Mouse (Mus musculus) mesoderm, embryonic 11.5 days (tissue): ENCODE results near the gene Blvrb.
A peak's percentile ranks its signal among the peaks of the same experiment; 100 is the strongest.

ENCODE experiments used
- DNase-seq: peaks from one replicate; pipeline ENCODE4 v3.0.0-alpha.2; 2012; ENCODE audit warnings: low read depth, low spot score

The Blvrb gene

DNA sequence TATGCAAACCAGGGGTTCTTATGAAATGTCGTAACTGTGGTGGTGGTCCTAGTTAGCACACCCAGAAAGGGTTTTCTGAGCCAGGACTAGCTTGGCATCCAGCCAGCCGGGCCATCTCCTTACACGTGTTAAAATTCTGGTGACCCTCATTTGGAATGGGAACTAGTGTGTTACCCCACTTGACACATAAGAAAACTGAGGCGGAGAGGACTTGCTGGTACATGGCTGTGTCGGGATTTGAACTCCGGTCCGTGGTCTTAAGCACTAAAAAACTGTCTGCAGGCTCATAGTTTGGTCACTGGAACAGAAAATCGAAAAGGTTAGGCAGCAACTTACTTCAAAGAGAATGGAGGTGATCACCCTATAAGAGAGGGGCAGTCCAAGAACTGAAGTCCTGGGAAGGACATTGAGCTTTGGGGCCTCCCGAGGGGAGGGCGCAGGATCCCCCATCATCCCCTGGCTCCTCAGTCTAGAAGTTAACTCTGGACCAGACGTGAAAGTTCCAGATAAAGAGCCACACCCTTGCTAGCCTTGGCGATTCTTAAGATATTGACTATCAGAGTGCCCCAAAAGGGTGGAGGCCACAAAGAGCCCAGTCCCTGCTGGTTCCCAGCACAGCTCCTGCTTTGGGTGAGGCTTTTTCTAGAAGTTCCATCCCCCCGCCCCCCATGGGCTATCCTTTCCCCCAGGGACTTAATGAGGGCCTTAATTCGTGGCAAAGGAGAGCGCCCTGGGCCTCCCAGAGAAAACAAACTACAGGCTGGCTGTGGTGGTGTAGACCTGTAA is 836 bp downstream of the Blvrb start:
- no peak for DNase-seq

DNA sequence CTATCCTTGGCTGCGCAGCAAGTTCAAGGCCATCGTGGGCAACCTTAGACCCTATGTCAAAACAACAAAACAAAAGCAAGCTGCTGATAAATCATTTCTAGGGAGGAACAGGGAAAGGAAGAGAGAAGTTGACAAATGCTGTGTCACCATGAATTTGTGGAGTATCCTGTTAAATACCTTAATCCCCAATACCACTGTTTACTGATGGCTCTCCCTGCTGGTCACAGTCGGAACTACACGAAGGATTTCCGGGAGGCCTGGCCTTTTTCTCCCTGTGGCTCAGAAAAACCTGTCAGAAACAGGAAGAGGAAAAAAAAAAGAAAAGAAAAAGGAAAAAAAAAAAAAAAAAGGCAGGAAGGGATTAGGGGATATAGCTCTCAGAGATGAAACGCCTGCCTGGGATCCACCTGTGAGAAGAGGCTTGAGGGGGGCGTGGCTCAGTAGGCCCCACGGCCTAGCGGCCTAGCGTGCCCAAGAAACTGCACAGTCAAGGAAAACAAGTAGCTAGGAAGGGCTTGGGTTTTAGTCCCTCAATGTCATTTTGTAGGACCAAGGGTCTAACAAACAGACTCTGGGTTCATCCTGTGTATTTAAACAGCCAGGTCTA is 1.6 kb downstream of the Blvrb start:
- DNase-seq: peak; percentile 66

DNA sequence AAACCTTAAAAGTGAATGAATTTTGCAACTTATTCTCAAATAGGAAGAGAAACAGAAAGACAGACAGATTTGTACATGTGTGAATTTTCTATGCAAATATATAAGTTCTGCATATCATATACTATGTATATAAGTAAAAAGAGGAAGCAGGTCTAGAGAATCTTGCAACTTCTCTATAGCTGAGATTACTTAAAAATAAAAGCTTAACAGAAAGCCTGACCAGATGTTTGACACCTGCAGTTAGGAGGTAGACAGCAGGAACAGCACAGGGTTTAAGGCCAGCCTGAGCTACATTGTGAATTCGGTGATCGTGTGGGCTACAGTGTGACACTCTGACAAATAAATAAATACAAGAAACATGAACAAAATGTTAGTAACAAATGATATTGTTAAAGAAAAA is 3.6 kb downstream of the Blvrb start:
- no peak for DNase-seq

DNA sequence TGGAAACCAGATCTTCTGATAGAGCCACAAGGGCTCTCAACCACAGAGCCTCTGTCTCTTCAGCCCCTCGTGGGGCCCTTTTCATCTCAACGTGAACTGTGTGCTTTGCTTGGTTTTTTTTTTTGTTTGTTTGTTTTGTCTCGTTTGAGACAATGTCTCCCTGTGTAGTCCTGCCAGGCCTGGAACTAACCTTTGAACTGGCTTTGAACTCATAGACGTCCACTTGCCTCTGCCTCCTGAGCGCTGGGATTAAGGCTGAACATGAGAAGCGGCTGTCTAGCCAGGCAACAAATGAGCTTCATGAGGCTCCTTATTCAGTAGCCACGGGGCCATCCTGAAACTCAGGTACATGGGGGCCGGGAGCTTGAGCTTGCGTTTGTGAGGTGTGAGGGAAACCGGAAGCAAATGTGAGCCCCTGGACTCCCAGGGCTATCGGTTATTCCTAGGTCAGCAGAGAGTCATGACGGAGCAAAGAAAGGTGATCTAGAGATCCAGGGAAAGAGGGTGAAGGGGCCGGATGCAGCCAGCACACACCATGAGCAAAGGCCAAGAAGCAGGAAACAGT is 4.5 kb downstream of the Blvrb start:
- no peak for DNase-seq

DNA sequence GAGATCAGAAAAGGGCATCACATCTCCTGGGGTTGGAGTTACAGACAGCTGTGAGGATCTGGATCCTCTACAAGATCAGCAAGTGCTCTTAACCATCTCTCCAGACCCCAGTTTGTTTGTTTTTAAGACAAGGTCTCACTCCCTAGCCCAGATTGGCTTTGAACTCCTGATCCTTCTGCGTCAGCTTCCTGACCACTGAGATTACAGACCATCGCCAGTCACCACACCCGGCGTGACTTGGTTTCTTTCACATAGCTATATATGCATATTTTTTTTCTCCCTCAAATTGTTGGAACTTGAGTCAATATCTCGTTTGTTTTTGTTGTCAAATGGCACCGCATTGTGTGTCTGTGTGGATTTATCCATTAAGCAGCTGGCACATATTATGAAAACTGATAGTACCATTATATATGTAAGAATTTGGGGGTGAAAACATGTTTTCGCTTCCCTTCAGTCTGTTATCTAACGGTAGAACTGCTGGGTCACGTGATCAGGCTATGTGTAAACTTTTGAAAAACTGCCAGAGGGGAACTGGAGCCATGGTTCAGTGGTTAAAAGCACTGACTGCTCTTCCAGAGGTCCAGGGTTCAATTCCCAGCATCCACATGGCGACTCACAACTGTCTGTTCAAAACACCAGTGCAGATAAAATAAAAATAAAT is 6.8 kb downstream of the Blvrb start:
- DNase-seq: no peak

DNA sequence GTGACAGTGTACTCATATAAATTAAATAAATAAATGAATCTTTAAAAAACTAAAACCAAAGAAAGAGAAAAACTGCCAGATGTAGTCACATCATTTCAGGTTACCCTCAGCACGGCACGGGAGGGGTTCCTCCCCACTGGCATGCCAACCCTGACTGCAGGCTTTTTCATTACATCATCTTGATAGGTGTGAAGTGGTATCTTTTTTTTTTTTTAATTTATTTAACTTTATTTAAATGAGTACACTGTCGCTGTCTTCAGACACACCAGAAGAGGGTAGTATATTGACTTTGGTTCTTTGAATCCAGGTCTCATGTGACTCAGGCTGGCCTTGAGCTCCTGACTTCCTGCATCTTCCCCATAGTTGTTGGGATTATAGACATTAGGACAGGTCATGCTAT is 7.5 kb downstream of the Blvrb start:
- no peak for DNase-seq

DNA sequence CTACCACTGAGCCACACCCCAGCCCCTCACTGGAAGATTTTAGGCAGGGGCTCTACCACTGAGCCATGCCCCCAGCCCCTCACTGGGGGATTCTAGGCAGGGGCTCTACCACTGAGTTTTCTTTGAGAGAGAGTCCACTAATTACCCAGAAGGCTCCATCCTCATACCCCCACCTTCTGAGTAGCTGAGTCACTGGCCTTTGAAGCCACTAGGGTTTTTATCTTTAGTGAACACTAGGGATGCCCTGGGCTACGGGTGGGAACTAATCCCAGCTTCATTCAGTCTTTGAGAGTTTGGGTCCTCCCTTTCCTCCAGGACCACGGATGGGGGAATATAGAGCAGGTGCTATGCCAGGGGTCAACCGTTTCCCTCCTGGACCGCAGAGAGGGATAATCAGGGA is 10.8 kb downstream of the Blvrb start:
- no peak for DNase-seq

DNA sequence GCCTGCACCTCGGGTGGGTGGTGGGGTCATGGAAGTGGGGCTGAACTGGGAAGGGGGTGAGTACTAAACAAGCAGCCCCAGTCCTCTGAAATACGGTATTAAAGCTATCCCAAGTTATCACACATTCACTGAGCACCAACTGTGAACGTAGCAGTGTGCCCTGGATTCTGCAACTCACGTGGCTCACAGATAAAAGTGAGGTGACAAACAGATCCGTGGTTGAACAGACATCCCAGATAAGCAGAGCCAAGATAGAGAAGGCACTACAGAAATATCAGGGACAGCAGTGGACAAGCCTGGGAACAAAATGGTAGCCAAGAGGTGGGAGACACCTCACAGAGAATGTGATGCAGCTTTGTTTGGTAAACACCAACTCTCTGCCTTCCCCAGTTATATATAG is 11.9 kb downstream of the Blvrb start:
- DNase-seq: no peak

DNA sequence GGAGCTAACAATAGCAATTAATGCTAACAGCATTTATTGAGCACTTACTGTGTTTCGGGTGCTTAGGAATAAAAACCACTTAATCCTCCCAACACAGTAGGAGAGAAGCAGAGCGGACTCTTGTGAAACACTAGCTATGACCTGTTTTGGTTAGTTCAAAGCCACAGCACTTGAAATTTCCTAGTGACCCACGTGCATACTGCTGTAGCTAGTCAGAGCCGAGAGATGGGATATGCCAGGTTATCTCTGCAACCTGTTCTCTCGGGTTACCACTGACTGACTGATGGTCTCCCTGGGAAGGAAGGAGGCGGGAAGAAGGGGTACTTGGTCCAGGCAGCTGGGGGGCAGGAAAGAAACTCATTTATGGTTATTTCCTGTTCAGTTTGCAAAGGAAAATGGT is 12.7 kb downstream of the Blvrb start:
- DNase-seq: no peak

DNA sequence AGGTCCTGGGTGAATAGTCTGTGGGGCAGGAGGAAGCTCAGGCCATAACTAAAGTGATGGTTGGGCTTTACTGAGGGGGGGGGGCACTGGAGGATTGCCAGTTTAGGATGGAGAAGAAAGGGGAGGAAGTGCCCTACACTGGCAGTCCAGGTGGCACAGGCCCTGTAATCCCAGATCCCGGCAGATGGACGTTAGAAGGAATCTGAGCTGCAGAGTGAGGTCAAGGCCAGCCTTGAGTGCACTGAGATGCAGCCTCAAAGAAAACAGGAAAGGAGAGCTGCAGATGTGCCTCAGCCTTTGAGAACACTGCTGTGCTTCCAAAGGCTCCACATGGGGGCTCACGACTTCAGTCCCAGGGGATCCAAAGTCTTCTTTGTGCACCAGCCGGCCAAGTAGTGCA is 19.9 kb downstream of the Blvrb start:
- DNase-seq: no peak

DNA sequence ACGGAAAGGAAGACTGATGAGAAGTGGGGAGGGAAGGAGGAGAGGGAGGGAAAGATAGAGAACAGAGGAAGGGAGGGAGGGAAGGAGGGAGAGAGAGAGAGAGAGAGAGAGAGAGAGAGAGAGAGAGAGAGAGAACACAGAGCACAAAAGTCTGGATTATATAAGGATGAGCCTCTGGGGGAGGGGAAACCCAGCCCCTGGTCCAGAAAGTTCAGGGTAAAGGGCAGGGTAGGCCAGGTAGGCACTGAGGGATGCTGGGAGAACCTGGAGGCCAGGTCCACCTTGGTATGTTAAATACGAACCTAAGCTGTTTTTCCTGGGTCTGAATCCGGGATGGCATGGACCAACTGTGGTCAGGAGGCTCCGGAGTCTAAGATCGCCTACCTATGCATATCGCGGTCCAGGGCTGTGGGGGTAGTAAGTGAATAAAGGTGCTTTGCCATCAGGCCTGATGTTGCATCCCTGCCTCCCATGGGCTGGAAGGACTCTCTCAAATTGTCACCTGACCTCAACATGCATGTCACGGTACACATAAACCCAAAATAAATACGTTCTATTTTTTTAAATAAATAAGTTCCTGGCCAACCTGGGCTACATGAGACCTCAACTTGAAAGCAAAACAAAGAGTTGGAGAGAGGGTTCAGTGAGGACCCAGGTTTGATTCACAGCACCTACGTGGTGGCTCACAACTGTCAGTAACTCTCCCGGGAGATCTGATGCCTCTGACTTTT is 23.8 kb downstream of the Blvrb start:
- no peak for DNase-seq

DNA sequence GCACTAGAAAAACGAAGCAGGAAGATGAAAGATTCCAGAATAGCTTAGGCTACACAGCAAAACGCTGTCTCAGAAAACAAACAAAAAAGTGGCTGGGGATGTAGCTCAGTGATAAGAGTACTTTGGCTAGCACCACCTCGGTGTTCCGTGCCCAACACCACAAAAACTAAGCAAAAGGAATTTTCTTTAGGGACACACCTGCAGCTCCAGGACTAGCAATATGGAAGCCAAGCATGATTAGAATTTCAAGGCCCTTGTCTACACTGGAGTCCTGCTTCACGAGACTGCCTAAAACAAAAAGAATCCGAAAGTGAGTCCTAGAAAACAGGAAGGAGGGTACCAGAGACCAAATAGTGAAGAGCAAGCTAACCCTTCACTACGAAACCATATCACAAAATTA is 24.8 kb downstream of the Blvrb start:
- DNase-seq: no peak

DNA sequence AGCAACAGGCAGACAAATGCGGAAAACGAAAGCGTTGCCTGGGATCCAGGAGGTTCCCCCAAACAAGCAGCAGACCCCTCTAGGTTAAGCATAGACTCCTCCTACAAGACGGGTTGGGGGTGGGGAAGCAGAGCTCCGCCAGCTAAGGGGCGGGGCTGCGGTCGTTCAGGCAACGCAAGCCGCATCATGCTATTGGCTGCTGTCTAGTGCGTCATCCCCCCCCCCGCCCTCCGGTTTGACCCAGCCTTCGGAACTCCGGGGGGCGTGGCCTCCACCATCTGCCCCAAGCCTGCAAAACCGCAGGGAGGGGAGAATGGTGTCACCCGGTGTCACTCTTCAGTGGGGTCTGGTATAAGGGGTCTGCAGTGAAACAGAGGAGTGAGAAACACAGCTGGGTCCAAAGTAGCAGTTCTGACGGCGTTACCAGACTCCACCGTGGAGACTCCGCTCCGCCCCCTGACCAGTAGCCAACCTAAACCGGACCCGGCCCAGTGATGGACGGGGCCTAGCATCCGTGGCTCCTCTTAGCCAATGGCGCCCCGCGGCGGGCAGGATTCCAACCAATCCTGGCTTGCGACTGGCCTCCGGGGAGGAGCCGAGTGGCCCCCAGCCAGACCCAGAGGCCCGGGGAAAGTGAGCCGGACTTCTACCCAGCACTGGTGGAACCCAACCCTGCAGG is 25.5 kb downstream of the Blvrb start, which contains the start of gene Sertad3:
Gene Sertad3, plus strand, starts transcription at position 613 of the 679 bp plus-strand sequence.
- DNase-seq: peak; percentile 97

DNA sequence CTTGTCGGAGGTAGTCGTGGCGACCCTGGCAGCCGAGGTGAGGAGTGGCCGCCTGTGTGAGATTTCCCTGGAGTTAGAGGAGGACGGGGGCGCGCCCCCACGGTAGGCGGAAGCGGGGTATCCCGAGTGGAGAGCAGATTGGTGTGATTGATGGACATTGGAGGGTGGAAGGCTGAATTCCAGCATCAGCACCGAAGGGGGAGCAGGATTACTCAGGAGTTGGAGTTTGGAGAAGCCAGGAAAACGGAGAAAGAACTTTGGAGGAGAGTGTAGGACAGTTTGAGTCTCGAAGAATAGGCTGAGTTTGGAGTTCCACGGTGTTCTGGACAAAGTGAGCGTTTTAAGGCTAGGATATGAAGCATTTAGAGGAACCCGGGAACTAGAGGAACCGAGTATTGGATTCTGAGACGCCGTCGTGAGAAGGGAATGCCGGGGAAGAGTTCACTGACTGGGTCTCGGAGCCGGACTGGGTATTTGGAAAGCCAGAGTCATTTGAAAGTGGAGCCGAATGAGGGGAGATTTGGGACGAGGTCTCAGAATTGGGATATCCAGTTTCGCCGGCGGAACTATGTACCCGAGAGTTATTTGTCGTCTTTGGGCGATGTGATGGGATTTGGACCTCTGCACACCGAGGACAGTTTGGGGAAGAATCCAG is 26.2 kb downstream of the Blvrb start:
- DNase-seq: no peak

DNA sequence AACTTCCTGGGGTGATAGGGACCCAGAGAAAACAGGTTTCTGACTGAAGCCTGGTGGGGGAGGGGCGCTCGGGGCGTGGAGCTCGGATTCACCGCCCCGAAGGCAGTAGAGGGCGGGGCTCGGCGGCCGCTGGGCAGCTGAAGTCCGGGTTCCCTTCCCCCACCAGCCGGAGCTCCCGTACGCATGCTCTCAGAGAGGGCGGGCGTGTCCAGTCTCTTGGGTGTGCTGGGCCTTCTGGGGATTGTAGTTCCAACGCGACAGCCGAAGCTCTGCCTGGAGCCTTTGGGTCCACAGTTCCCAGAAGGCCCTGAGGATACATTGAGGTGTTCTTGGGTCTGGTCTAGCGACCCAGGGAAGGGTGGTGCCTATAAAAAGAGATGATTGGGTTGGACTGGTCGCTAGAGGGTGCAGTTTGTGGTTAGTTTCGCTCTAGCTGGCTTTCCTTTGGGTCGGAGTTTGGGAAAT is 26.7 kb downstream of the Blvrb start:
- DNase-seq: peak; percentile 99

DNA sequence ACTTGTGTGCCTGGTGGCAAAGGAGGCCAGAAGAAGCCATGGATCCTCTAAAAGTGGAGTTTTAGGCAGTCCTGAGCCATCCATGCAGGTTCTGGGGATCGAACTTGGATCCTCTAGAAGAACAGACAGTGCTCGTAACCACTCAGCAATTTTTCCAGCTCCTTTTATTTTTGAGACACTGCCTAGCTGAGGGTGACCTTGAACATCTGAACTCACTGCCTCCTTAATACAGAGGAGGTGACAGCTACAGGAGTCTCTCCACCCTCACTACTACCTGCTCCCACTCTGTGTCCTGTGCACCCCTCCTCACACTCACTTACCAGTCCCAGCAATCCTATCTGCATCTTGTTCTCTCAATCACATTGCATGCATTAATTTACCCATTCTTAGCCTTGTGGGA is 27.8 kb downstream of the Blvrb start:
- no peak for DNase-seq

DNA sequence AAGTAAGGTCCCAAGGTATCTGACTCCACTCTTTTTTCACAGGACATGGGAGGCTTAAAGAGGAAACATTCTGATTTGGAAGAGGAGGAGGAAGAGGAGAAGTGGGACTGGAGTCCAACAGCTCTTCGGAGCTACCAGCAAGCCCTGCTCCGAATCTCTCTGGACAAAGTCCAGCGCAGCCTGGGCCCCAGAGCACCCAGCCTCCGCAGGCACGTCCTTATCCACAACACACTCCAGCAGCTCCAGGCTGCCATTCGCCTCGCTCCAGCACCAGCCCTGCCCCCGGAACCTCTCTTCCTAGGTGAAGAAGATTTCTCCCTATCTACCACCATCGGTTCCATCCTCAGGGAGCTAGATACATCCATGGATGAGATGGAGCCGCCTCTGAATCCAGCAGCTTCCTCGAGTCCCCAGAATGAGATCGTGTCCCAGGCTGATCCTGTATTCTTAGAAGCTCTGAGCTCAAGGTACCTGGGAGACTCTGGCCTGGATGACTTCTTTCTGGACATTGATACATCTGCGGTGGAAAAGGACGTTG is 28.4 kb downstream of the Blvrb start:
- no peak for DNase-seq

DNA sequence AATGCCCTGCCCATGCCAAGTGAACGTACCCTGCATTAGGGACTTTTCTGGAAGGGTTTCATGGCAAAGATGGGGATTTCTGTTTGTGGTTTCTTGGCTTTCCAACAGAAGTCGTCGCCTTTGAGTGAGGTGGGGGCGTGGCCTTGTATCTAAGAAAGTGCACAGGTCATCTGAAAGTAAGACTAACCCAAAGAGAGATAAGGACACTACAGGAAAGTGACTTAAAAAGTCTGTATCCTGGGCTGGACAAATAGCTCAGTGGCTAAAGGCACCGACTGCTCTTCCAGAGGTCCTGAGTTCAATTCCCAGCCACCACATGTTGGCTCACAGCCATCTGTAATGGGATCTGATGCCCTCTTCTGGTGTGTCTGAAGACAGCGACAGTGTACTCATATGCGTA is 30.8 kb downstream of the Blvrb start:
- no peak for DNase-seq

DNA sequence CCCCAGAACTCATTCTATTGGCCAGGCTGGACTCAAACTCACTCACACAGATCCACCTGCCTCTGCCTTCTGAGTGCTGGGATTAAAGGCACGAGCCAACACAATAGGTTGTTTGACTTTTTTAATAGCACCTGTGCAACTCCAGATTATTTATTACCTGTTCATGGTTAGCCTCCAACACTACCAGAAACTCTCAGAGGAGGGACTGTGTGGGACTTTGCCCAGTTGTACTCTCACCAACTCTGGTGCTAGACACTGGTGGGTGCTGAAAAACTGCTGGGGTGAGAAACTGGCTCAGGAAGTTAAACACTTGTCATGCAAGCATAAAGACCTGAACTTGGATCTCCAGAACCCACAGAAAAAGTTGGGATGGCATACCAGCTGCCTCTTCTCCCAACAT is 32.0 kb downstream of the Blvrb start:
- no peak for DNase-seq

DNA sequence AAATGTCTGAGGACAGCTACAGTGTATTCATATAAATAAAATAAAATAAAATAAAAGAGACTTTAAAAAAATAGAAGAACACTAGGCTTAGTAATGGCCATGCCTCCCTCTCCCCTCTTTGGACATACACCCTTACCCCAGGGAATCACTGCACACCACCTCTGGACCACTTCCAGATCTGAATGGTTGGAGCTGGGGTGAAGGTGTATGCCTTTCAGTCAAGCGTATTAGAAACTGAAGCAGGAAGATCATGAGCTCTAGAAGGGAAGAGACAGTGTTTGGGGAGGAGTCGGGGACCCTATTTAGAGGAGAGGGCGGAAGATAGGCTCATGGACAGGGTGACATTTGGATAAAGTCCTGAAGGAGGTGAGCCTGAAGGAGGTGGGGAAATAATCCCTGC is 32.7 kb downstream of the Blvrb start:
- no peak for DNase-seq
